Mouse (Mus musculus): ENCODE measurements at regions not wholly inside any gene's neighbourhood (a gene's known extent, or its start where the extent isn't known, plus 50 kb on each side); places are given as distances from the start of the nearest gene placed in this dataset.

GRCm38 (mm10) chr16:5418462-5419197 lies 162.8 kb upstream of the Eef2kmt start:
- Histone ChIP-seq H3K79me2 (ENCODE audit: control insufficient read depth, insufficient read depth, low read length, poor library complexity) (no peaks in the 10 kb centered on the region), H3K36me3 (ENCODE audit: control insufficient read depth in 1 of 2, insufficient read depth in 2 of 2, low read length in 2 of 2) (no peaks in the 10 kb centered on the region), H3K4me3 (ENCODE audit: control insufficient read depth in 1 of 2, insufficient read depth in 1 of 2, low read depth in 2 of 2, low read length in 2 of 2) (no peak overlapping the region), H3K27ac (ENCODE audit: control insufficient read depth, low read depth, low read length) (no peak overlapping the region), H3K9ac (ENCODE audit: control insufficient read depth, low read depth, low read length, poor library complexity, severe bottlenecking) (no peak overlapping the region), H3K27me3 (ENCODE audit: control insufficient read depth in 1 of 2, insufficient read depth in 2 of 2, low read length in 2 of 2) (no peaks in the 10 kb centered on the region), H3K9me3 (replicated peaks; ENCODE audit: insufficient read depth, low read length) (no peaks in the 10 kb centered on the region), H3K4me1 (ENCODE audit: control insufficient read depth in 1 of 2, insufficient read depth in 2 of 2, low read length in 2 of 2) (no peaks in the 10 kb centered on the region)
- DNase-seq (ENCODE audit: low read depth, low spot score) = no peak
- TF ChIP-seq KAT2A (conservative IDR thresholded peaks at IDR 0.05; ENCODE audit: low read depth, low read length) (no peak), RCOR1 (IDR thresholded peaks at IDR 0.05; ENCODE audit: low read depth, low read length) (no peak), ETS1 (IDR thresholded peaks at IDR 0.05; ENCODE audit: low read depth, low read length) (no peak), MYB (IDR thresholded peaks at IDR 0.05; ENCODE audit: low read depth, low read length) (no peak), MAX (IDR thresholded peaks at IDR 0.05; ENCODE audit: low read length) (no peak), MYC (IDR thresholded peaks at IDR 0.05; ENCODE audit: low read depth, low read length) (no peak), USF1 (IDR thresholded peaks at IDR 0.05; ENCODE audit: low read depth, low read length) (no peak), SMC3 (IDR thresholded peaks at IDR 0.05; ENCODE audit: low read depth, low read length) (no peak), SIN3A (IDR thresholded peaks at IDR 0.05; ENCODE audit: low read length) (no peak), MEF2A (IDR thresholded peaks at IDR 0.05; ENCODE audit: extremely low read depth, insufficient replicate concordance, low read depth, low read length, poor library complexity, severe bottlenecking) (no peak), EP300 (IDR thresholded peaks at IDR 0.05; ENCODE audit: low read depth in 1 of 2, low read length in 2 of 2) (no peak), NELFE (IDR thresholded peaks at IDR 0.05; ENCODE audit: low read depth, low read length) (no peak), ZKSCAN1 (IDR thresholded peaks at IDR 0.05; ENCODE audit: low read depth, low read length) (no peak), TCF12 (IDR thresholded peaks at IDR 0.05; ENCODE audit: low read depth, low read length) (no peak), MXI1 (IDR thresholded peaks at IDR 0.05; ENCODE audit: low read depth, low read length) (no peak), POLR2AphosphoS2 (IDR thresholded peaks at IDR 0.05; ENCODE audit: low read length) (no peak)

GRCm38 (mm10) chr16:5415310-5415709 lies 159.5 kb upstream of the Eef2kmt start:
- Histone ChIP-seq H3K27me3 (ENCODE audit: control insufficient read depth in 1 of 2, insufficient read depth in 2 of 2, low read length in 2 of 2) (no peaks in the 10 kb centered on the region), H3K27ac (ENCODE audit: control insufficient read depth, low read depth, low read length) (no peak overlapping the region), H3K4me3 (ENCODE audit: control insufficient read depth in 1 of 2, insufficient read depth in 1 of 2, low read depth in 2 of 2, low read length in 2 of 2) (no peak overlapping the region), H3K9ac (ENCODE audit: control insufficient read depth, low read depth, low read length, poor library complexity, severe bottlenecking) (no peak overlapping the region), H3K9me3 (replicated peaks; ENCODE audit: insufficient read depth, low read length) (no peaks in the 10 kb centered on the region), H3K36me3 (ENCODE audit: control insufficient read depth in 1 of 2, insufficient read depth in 2 of 2, low read length in 2 of 2) (no peaks in the 10 kb centered on the region), H3K79me2 (ENCODE audit: control insufficient read depth, insufficient read depth, low read length, poor library complexity) (no peaks in the 10 kb centered on the region), H3K4me1 (ENCODE audit: control insufficient read depth in 1 of 2, insufficient read depth in 2 of 2, low read length in 2 of 2) (no peaks in the 10 kb centered on the region)
- no peak for DNase-seq (ENCODE audit: low read depth, low spot score)
- no peak for TF ChIP-seq SIN3A (IDR thresholded peaks at IDR 0.05; ENCODE audit: low read length)
- TF ChIP-seq GABPA (IDR thresholded peaks at IDR 0.05; ENCODE audit: low read depth, low read length) = no peak
- TF ChIP-seq TAL1 (IDR thresholded peaks at IDR 0.05; ENCODE audit: low read length) = no peak
- TF ChIP-seq NRF1 (IDR thresholded peaks at IDR 0.05; ENCODE audit: insufficient read depth, low read depth, low read length, poor library complexity, severe bottlenecking) = no peak
- TF ChIP-seq BHLHE40 (IDR thresholded peaks at IDR 0.05; ENCODE audit: borderline replicate concordance, low read depth, low read length) = no peak
- no peak for TF ChIP-seq ZMIZ1 (IDR thresholded peaks at IDR 0.05; ENCODE audit: low read depth, low read length)
- no peak for TF ChIP-seq ZNF384 (IDR thresholded peaks at IDR 0.05; ENCODE audit: low read depth, low read length)
- no peak for TF ChIP-seq E2F4 (IDR thresholded peaks at IDR 0.05; ENCODE audit: borderline replicate concordance, low read depth, low read length)
- TF ChIP-seq KAT2A (conservative IDR thresholded peaks at IDR 0.05; ENCODE audit: low read depth, low read length) = no peak
- no peak for TF ChIP-seq USF1 (IDR thresholded peaks at IDR 0.05; ENCODE audit: low read depth, low read length)
- TF ChIP-seq RAD21 (IDR thresholded peaks at IDR 0.05; ENCODE audit: low read depth, low read length) = no peak
- TF ChIP-seq NELFE (IDR thresholded peaks at IDR 0.05; ENCODE audit: low read depth, low read length) = no peak
